Comparison of ENCODE assay signal across 17 mouse cellular contexts in the genomic region with DNA sequence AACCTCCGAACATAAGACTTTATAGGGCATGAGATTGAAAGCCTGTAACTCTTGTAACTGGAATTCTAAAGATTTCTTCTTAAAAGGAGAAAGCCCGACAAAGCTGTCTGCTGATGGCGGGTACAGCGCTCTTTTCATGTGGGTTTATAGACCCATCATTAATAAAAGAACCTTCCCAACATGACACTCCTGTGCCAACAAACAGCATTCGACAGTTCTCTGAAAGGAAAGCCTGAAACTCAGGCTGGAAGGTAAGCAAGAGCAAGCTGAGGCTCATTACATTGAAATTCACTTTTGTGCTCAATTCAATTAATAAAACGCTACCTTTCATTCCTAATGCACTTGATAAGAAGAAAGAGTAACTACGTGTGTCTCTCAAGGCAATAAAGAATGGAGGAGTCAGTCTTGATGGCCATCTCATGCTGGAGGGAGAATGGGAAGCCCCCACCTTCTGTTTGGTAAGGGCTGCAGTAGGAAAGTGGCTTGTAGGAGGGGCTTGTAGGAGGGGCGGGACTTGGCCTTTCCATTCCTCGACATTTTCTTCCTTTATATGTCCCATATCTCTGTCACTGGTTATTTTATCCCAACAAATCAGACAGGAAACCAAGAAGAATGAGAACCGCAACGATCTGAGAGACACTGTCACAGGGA. TPM values are rescaled to one million over a fixed set of nuclear protein-coding genes. Genes with fewer than 3 reads are reported as not detected.
DNase-seq lines count a peak whose midpoint lies in the region; ATAC-seq lines count a peak whose summit lies in the region.
"Had no signal": no experiment of that assay in that cellular context is flagged by ENCODE, and none has a peak within 500 bp of the region (broad histone marks: within the 10 kb centered on the region; RNA-seq: fewer than 3 reads in every experiment).

No protein-coding gene starts in this region.

- no peaks in the 10 kb centered on the region for H3K36me3 ChIP-seq in hindbrain, embryonic 11.5 days (ENCODE audit: control insufficient read depth, insufficient read depth, low read length)
- H3K36me3 ChIP-seq in hindbrain, embryonic 16.5 days (ENCODE audit: control insufficient read depth, insufficient read depth, low read length), result no peaks in the 10 kb centered on the region
- H3K36me3 ChIP-seq in neural tube, embryonic 11.5 days (ENCODE audit: control insufficient read depth, insufficient read depth, low read length), result no peaks in the 10 kb centered on the region
- H3K36me3 ChIP-seq in midbrain, embryonic 15.5 days (replicated peaks), result no peaks in the 10 kb centered on the region
- H3K36me3 ChIP-seq: G1E; heart, embryonic 15.5 days; intestine, embryonic 15.5 days; midbrain, embryonic 12.5 days had no signal

- H3K4me1 ChIP-seq in hindbrain, embryonic 11.5 days (replicated peaks; ENCODE audit: control insufficient read depth, insufficient read depth, low read length), result no peaks in the 10 kb centered on the region
- no peaks in the 10 kb centered on the region for H3K4me1 ChIP-seq in hindbrain, embryonic 16.5 days (ENCODE audit: control insufficient read depth, insufficient read depth, low read depth, low read length)
- H3K4me1 ChIP-seq in neural tube, embryonic 11.5 days (ENCODE audit: control insufficient read depth, insufficient read depth, low read length), result no peaks in the 10 kb centered on the region
- peaks cover 5% of the 10 kb centered on the region for H3K4me1 ChIP-seq in midbrain, embryonic 15.5 days
- H3K4me1 ChIP-seq: heart, embryonic 15.5 days; intestine, embryonic 15.5 days; midbrain, embryonic 12.5 days had no signal

- 73% methylated on average over 11 of the region's 11 CpGs for WGBS in hindbrain, embryonic 11.5 days
- WGBS in hindbrain, embryonic 16.5 days, result 65% methylated on average over 11 of the region's 11 CpGs
- WGBS in neural tube, embryonic 11.5 days, result 71% methylated on average over 11 of the region's 11 CpGs
- WGBS in midbrain, embryonic 15.5 days, result 57% methylated on average over 11 of the region's 11 CpGs

- H3K27ac ChIP-seq in hindbrain, embryonic 11.5 days (ENCODE audit: low read depth, low read length), result no peak overlapping the region
- no peak overlapping the region for H3K27ac ChIP-seq in hindbrain, embryonic 16.5 days (ENCODE audit: low read depth, low read length)
- H3K27ac ChIP-seq in neural tube, embryonic 11.5 days (ENCODE audit: low read depth, low read length), result no peak overlapping the region
- 0 out of 2 replicates have a peak overlapping the region, but pooled peaks have one; percentile 42 for H3K27ac ChIP-seq in midbrain, embryonic 15.5 days
- H3K27ac ChIP-seq: gastrocnemius, adult 2 months; heart, embryonic 15.5 days; intestine, embryonic 15.5 days; midbrain, embryonic 12.5 days; stomach, postnatal 0 days had no signal

- no peak overlapping the region for H3K9ac ChIP-seq in hindbrain, embryonic 11.5 days (ENCODE audit: low read depth, low read length)
- H3K9ac ChIP-seq in hindbrain, embryonic 16.5 days (ENCODE audit: low read depth, low read length), result no peak overlapping the region
- H3K9ac ChIP-seq in neural tube, embryonic 11.5 days (ENCODE audit: low read length), result no peak overlapping the region
- no peak overlapping the region for H3K9ac ChIP-seq in midbrain, embryonic 15.5 days
- H3K9ac ChIP-seq: heart, embryonic 15.5 days; intestine, embryonic 15.5 days; liver, postnatal 0 days; midbrain, embryonic 12.5 days had no signal

- no peaks in the 10 kb centered on the region for H3K9me3 ChIP-seq in hindbrain, embryonic 11.5 days (ENCODE audit: control insufficient read depth, low read length)
- no peaks in the 10 kb centered on the region for H3K9me3 ChIP-seq in hindbrain, embryonic 16.5 days (ENCODE audit: control insufficient read depth, low read length)
- no peaks in the 10 kb centered on the region for H3K9me3 ChIP-seq in neural tube, embryonic 11.5 days (ENCODE audit: control insufficient read depth, low read length)
- H3K9me3 ChIP-seq in midbrain, embryonic 15.5 days, result no peaks in the 10 kb centered on the region
- H3K9me3 ChIP-seq: heart, embryonic 15.5 days; intestine, embryonic 15.5 days; midbrain, embryonic 12.5 days had no signal

- no peak overlapping the region for H3K4me2 ChIP-seq in hindbrain, embryonic 11.5 days (replicated peaks; ENCODE audit: low read depth, low read length)
- no peak overlapping the region for H3K4me2 ChIP-seq in hindbrain, embryonic 16.5 days (ENCODE audit: low read length)
- H3K4me2 ChIP-seq in neural tube, embryonic 11.5 days (ENCODE audit: low read depth), result no peak overlapping the region
- H3K4me2 ChIP-seq in midbrain, embryonic 15.5 days, result peak overlapping the region; percentile 36
- H3K4me2 ChIP-seq: intestine, embryonic 15.5 days; liver, embryonic 11.5 days had no signal

- ATAC-seq in hindbrain, embryonic 11.5 days (ENCODE audit: low FRiP score), result 0 out of 2 replicates have a peak, but pooled peaks have one; percentile 6
- ATAC-seq in hindbrain, embryonic 16.5 days, result no peak
- 0 out of 2 replicates have a peak, but pooled peaks have one; percentile 27 for ATAC-seq in neural tube, embryonic 11.5 days (ENCODE audit: insufficient read depth, low FRiP score, low TSS enrichment)
- ATAC-seq in midbrain, embryonic 15.5 days (replicated peaks), result peak; percentile 64
- no peak for ATAC-seq in erythroid progenitor cell, adult 5-6 weeks (replicated peaks; ENCODE audit: low FRiP score, poor library complexity, severe bottlenecking)
- ATAC-seq: intestine, embryonic 15.5 days; liver, postnatal 0 days; lung, postnatal 0 days had no signal

- H3K27me3 ChIP-seq in hindbrain, embryonic 11.5 days (ENCODE audit: control insufficient read depth, insufficient read depth, low read length), result no peaks in the 10 kb centered on the region
- H3K27me3 ChIP-seq in hindbrain, embryonic 16.5 days (replicated peaks; ENCODE audit: control insufficient read depth, insufficient read depth, low read length), result no peaks in the 10 kb centered on the region
- H3K27me3 ChIP-seq in neural tube, embryonic 11.5 days (ENCODE audit: control insufficient read depth, insufficient read depth, low read length), result no peaks in the 10 kb centered on the region
- H3K27me3 ChIP-seq in midbrain, embryonic 15.5 days (replicated peaks), result no peaks in the 10 kb centered on the region
- H3K27me3 ChIP-seq: heart, embryonic 15.5 days; intestine, embryonic 15.5 days had no signal

- DNase-seq in hindbrain, embryonic 11.5 days (ENCODE audit: low spot score), result no peak
- DNase-seq in neural tube, embryonic 11.5 days (ENCODE audit: low spot score), result no peak
- DNase-seq in neural tube, embryonic 10.5 days (ENCODE audit: extremely low spot score, low spot score), result no peak
- no peak for DNase-seq in frontal cortex, postnatal 25 days (ENCODE audit: low spot score in 2 of 2)

- no peak overlapping the region for H3K4me3 ChIP-seq in hindbrain, embryonic 11.5 days (ENCODE audit: low read depth, low read length)
- H3K4me3 ChIP-seq in hindbrain, embryonic 16.5 days (ENCODE audit: low read length), result no peak overlapping the region
- H3K4me3 ChIP-seq in neural tube, embryonic 11.5 days (ENCODE audit: low read depth, low read length), result no peak overlapping the region
- peak overlapping the region; percentile 15; the same call in 1 of the 2 replicates for H3K4me3 ChIP-seq in midbrain, embryonic 15.5 days
- H3K4me3 ChIP-seq: gastrocnemius, adult 2 months; heart, embryonic 15.5 days; intestine, embryonic 15.5 days; midbrain, embryonic 12.5 days had no signal

RNA-seq across cellular contexts. Expression of a gene that starts 15.1 kb away (rescaled TPM):
- 0.18 and 0.49 TPM in 2 replicates for polyA plus RNA-seq in hindbrain, embryonic 11.5 days (2014; fragmentation: Nextera tagmentation; extraction: Ambion mirVana)
- polyA plus RNA-seq in hindbrain, embryonic 16.5 days (2015; fragmentation: Nextera tagmentation; extraction: Ambion mirVana), result 0.15 and 0.21 TPM in 2 replicates
- polyA plus RNA-seq in neural tube, embryonic 11.5 days (2014; fragmentation: Nextera tagmentation; extraction: Ambion mirVana), result 0.11 and 0.15 TPM in 2 replicates
- polyA plus RNA-seq in midbrain, embryonic 15.5 days (2015; fragmentation: Nextera tagmentation; extraction: Ambion mirVana), result 0.25 and 0.27 TPM in 2 replicates
- total RNA-seq in erythroid progenitor cell, adult 5-6 weeks (2015; ENCODE audit: low replicate concordance), result not detected in 2 replicates
- not detected in 2 replicates for total RNA-seq in erythroid progenitor cell, adult 5-6 weeks (2017; ENCODE audit: low replicate concordance)
- total RNA-seq: gastrocnemius, adult 2 months had no signal
- polyA plus RNA-seq: G1E; limb, embryonic 11.5 days; liver, postnatal 0 days had no signal

Comparison
In these comparisons a context has a peak if more than half of its experiments do, and no peak if none do; other contexts are left out.
1. ATAC-seq: peak in hindbrain, embryonic 11.5 days (single experiment), neural tube, embryonic 11.5 days (single experiment) and midbrain, embryonic 15.5 days (single experiment); none in hindbrain, embryonic 16.5 days (single experiment) and erythroid progenitor cell, adult 5-6 weeks (single experiment).